Mouse (Mus musculus) cerebellum, adult 11-12 months (tissue): ENCODE measurements at regions not wholly inside any gene's neighbourhood (a gene's known extent, or its start where the extent isn't known, plus 50 kb on each side); places are given as distances from the start of the nearest gene placed in this dataset.
"Not testable (repeated sequence)": the region's sequence is repeated elsewhere in the genome, so short reads cannot be mapped to it uniquely, and the experiment has no call there.

Source experiments
- DNase-seq: peaks from one replicate; pipeline ENCODE4 v3.0.0; 2022

GRCm38 (mm10) chr3:83416536-83416935 lies 288.8 kb downstream of the Dchs2 start:
- no peak for DNase-seq

- DNase-seq: no peak
Observed at GRCm38 (mm10) chr3:83424267-83424666, 296.5 kb downstream of the Dchs2 start.

DNA sequence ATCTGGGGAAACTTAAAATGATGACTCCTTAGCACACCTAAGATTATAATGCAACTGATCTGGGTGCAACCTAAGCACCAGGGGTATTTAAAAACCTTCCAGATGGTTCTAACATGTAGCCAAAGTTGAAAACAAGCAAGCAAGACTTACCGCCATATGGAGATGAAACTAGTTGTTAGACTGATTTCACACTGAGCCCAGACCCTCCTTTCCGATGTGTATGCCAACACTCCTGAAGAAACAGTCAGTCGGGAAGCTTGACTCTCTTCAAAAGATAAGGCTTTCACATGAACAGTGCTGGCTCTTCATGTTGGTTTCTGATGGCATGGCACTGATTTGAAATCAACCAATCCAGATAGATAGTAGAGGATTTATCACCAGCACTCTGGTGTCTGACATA lies 301.6 kb downstream of the Dchs2 start:
- DNase-seq: no peak

DNA sequence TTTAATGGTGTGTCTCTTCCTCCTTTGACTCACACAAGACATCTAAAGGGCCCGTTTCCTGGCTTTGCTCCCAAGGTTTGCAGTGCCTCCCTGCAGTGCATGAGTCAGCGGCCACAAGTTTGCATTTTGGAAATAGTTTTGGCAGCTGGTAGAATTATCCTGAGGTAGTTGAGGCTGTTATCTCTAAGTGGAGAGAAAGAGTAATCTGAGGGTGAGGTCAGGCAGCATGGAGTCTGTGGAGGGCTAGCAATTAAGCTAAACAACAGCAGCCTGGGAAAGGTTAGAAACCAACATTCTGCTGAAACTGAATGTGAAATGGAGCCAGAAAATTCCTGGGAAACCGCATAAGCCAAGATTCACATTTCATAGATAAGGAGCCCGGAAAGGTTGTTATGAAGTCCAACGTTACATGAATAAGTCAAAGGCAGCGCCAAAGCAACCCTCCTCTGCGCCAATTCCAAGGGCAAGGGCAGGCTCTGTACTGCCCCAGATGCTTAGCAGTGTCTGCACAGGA lies 318.5 kb downstream of the Dchs2 start:
- DNase-seq: no peak

GRCm38 (mm10) chr3:83450662-83451061 lies 315.5 kb upstream of the Sfrp2 start:
- DNase-seq: no peak

DNA sequence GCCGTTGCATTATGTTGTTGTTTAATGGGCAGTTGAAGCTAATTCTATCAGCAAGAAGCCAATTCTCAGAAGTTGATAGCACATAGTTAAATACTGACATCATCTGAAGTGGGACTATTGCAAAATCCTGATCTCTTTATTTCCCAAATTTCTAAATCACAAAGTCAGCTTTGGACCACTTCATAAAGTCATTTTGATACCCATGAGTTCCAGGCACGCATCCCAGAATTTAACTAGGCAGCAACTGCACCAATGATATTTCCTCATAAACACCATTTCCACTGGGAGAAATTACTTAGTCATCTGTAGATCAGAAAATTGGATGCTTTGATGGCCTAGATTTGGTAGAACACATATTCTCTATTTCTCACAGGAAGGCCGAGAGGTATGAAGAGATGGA lies 314.8 kb upstream of the Sfrp2 start:
- DNase-seq: no peak

GRCm38 (mm10) chr3:83453462-83453861 lies 312.7 kb upstream of the Sfrp2 start:
- DNase-seq: no peak

DNA sequence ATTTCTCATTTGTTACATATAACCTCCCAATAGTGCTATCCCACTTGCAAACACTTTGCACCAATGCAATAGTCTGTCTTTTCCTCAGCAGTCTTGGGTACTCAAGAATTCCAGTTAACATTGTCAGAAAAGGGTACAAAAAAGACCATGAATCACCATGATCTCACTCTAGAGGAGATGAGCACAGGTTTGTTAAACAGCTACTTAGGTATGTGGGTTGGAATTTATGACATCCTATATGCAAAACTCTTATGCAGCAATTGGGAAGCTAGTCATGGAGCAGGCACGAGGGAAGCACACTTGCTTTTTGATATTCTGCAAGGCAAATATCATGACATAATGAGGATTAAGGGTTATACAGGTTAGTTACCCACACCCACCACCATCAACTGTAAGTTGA lies 307.7 kb upstream of the Sfrp2 start:
- DNase-seq: no peak

GRCm38 (mm10) chr3:83479251-83479650 lies 286.9 kb upstream of the Sfrp2 start:
- no peak for DNase-seq

- DNase-seq: no peak
Observed at GRCm38 (mm10) chr3:83480176-83480575, 285.9 kb upstream of the Sfrp2 start.

DNA sequence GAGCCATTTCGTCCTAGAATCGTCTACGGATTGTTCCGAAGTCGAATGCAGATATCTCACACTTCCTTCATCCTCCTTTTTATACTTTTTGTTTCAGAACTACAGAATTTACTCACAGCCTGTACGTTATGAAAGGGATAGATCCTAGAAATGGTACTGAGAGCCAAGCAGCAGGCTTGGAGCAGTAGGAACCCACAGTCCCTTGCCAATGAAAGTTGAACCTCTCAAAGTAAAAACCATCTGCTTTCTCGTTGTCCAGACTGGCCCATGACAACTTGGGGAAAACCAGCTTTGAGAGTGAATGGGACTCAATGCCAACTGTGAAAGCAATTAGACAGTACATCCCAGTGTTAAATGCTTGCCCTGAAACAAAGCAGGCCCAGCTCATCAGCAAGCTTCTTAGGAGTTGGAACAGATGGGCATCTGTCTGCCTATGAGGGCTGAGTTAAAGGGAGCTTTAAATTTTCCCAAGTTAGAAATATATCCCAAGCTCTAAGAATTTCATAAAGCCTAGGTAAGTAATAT lies 279.9 kb upstream of the Sfrp2 start:
- no peak for DNase-seq

- no peak for DNase-seq
Observed at GRCm38 (mm10) chr3:83495584-83495983, 270.5 kb upstream of the Sfrp2 start.

GRCm38 (mm10) chr3:83503901-83504300 lies 262.2 kb upstream of the Sfrp2 start:
- DNase-seq: no peak

DNA sequence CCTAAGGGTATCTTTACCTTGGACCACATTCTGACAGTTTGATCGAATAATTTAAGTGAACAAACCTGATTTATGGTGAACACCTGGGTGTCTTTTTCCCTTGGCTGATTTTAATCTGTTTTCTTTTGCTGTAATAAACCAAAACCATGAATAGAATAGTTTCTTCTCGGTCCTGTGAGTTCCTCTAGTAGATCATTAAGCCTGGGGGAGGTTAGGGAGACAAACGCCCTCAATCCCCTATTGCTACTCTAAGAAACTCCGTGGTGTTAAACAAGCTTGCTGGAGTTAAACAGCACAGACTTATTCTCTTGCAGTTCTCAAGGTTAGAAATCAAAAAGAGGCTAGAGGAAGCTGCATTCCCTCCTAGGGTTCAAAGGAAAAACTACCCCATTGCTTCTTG lies 249.5 kb upstream of the Sfrp2 start:
- no peak for DNase-seq

DNA sequence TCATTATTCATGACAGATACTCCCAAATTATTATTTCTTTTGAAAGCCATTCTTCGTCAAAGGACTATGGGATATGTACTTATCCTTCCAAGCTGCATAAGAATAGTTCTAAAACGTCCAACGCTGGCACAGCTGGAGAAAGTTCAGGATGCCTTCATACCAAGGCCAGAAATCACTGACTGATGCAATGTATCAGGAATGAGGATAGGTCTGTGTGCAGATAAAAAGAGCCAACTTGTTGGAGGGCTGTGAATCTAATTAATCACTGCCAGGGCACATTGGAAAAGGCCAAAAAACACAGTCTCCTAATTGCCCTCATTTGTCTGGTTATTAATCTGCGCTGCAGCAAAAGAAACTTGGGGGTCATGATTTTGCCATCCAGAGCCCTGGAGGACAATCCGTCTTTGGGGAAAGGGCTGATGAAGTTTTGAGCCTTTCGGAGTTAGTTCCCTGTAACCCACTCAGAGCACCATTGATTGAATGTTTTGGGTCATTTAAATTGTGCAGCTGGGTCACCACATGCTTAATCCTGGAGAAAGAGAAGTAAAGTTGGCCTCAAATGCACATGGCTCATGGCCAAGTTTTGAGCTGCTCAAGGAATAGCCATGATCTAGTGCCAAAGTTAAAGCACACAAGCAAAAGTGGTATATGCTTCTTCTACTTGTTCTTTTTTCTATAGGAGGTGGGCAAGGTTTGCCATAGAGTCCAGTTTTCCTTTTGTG lies 248.0 kb upstream of the Sfrp2 start:
- no peak for DNase-seq

- no peak for DNase-seq
Observed at GRCm38 (mm10) chr3:83530243-83530847, 235.8 kb upstream of the Sfrp2 start.

DNA sequence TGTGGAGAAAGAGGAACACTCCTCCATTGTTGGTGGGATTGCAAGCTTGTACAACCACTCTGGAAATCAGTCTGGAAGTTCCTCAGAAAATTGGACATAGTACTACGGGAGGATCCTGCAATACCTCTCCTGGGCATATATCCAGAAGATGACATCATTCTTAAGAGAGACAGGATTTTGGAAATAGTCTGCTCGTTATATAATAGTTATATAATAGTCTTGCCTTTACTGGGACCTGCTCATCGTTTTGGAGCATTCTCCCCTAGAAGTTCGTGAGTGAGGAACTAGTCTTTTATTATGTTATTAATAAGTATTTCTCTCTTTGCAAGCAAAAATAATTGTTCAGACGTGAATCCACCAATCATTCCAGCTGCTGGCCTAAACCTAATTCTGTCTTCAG lies 229.5 kb upstream of the Sfrp2 start:
- not testable (repeated sequence) for DNase-seq

DNA sequence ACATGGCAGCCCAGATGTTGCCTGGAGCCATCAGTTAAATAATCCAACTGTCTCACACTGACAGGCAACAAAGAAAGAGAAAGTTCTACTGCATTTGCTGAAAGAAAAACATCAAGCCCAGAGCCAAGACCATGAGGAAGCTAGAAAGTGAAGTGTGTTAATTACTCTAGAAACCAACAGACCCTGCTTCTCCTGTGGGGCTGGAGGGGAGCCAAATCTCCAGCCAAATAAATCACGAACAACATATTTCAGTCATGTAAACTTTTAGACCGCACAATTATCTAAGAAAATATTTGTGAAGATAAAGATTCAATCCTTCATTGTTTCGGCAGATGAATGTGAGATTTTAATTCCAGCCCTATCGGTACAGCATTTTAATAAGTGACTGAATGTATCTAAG lies 228.9 kb upstream of the Sfrp2 start:
- no peak for DNase-seq

- DNase-seq: no peak
Observed at GRCm38 (mm10) chr3:83537711-83538110, 228.4 kb upstream of the Sfrp2 start.

- DNase-seq: no peak
Observed at GRCm38 (mm10) chr3:83538898-83539297, 227.2 kb upstream of the Sfrp2 start.

DNA sequence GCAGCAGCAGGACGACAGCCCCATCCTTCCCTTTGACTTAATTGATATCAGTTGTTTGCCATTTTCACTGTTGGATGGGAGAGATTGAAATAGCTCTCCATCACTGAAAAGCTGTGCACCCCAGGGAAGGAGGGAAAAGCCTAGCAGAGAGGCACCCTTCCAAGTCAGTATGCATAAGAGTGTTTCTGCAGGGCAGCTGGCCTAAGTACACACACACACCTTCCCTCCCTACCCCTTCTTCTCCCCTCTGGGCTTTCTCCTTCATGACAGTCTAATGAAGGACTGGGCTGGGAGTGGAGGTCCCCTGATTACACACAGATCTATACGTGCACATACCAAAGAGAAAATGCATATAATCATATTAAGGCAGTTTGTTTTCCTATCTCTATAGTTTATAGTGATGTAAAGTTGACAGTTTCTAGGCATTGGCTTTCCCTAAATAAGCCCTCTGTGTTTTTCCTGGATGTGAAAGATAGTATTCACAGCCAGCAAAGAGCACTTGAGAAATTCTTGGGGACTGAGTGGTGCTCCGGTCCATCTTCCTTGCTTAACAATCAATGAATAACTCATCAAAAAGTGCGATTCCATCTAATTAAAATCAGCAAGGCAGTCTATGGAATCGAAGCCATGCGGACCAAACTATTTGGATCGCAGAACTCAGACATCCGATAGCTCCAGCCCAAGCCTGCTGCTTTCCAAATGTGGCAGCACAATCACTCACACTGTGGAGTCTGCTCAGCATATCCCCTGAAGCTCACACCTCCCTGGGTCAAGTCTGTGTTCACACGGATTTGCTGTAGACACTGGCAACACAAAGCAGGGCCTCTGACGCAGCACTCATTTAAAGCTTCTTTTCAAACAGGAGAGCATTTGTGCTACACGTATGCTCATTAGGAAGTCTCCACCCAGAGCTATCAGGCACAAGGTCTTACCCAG lies 224.9 kb upstream of the Sfrp2 start:
- no peak for DNase-seq

DNA sequence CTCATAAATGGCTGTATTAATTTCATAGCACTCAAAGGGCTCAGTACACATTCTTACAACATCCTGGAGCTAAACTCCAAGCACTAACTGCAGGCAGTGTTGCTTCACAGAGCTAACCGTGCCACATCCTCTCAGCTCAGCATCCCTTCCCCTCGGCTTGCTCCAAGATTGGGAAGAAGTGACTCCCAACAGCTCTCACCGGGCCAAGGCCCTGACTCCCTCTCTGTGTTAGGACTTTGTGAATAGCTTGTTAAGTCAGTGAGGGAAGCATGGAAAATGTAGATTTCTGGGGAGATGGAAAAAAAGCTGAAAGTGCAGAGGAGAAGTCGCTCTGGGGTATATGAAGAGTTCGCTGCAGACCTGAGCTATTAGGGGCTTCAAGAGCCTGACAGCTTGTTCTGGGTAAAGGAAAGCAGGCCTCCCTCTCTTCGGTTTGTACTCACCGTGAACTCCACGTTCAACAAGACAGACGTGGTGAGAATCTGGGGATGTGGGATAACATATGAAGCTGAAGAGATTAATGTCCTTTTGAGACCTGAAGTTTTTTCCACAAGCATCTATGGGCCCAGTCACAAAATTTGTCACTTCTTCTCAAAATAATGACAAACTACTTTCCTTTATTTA lies 213.5 kb upstream of the Sfrp2 start:
- DNase-seq: no peak

DNA sequence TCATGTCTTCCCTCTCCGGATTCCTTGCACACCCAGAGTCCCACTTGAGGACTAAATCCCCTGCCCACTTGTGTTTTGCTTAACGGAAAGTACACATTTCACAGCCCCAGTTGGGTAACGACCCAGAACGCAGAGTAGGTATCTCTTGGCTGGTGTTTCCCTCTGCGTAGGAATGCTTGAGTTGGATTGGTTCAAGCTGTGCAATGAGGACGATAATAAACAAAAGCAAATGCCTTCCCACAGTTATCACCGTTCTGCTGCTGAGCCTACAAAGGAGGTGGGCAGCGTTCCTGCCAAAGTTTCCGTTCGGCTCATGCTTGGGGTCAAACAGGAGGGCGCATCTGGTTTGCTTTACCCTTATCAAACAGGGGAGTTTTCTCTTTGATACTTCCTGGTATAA lies 212.3 kb upstream of the Sfrp2 start:
- no peak for DNase-seq
